Mouse (Mus musculus): ENCODE results near the gene Casz1.

DNA sequence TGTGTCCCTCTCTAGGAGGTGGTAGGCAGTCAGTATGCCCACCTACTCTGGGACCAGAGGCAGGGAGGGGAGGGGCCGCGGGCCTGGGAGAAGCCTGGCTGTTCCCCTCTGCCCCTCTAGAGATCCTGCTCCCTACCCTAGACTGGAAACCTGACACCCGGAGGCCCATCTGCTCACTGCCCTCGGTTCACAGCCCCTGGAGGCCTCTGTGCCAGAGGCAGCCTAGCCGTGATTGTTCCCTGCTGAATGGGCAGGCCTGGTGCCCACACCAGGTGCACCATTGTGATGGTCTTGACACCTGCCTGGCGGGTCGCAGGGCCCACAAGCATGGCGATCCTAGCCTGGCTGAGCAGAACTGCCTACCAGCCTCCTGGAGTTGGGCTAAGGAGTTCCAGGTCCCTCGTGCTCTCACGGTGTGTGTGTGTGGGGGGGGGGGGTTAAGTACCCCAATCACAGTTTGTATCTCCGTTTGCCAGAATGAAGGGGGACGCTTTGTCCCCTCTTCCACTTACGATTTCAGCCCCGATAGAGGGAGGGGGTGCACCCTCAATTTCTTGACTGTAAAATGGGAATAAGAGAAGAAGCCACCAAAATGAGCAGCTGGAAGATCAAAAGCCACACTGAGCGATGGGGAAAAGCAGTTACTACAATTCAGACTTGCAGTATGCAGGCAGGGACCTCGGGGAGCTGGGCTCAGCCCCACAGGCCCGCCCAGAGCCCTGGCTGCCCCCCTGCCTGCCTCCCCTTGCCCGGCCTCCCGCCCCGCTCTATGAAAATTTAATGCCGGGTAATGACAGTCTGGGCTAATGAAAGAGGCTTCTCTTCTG is 33.4 kb upstream of the Casz1 start:
- TF ChIP-seq GATA1 (IDR thresholded peaks at IDR 0.05; ENCODE audit: low read length) (no peak), TAL1 (IDR thresholded peaks at IDR 0.05; ENCODE audit: low read length) (no peak)
